Mouse (Mus musculus) MEL (cell line): ENCODE measurements around the gene Apc2. TPM values are rescaled to one million over a fixed set of nuclear protein-coding genes. Genes with fewer than 3 reads are reported as not detected.

Source experiments
- DNase-seq: peaks from one replicate; pipeline ENCODE4 v3.0.0; 2011; ENCODE audit warnings: low read depth, low spot score
- H3K27ac ChIP-seq: 2 replicates; pipeline ENCODE4 v1.5.1; 2012; ENCODE audit warnings: low read depth, mild to moderate bottlenecking, control low read depth, low read length, moderate library complexity; ENCODE audit not compliant: control insufficient read depth
- H3K27me3 ChIP-seq, 2 experiments: fragments of 150-350 bp in 1 of 2; sonication (generic) in 1 of 2; 2 replicates each; pipeline ENCODE4 v1.6.1; 2012; ENCODE audit warnings: low read length in 2 of 2, mild to moderate bottlenecking in 2 of 2, improper control_type of control experiment in 1 of 2, moderate library complexity in 1 of 2; ENCODE audit not compliant: insufficient read depth in 2 of 2, control insufficient read depth in 1 of 2
- H3K36me3 ChIP-seq, 2 experiments: 2 replicates each; pipeline ENCODE4 v1.6.1; 2012 to 2014; ENCODE audit warnings: low read length in 2 of 2, improper control_type of control experiment in 1 of 2, inconsistent platforms in 1 of 2, mild to moderate bottlenecking in 1 of 2; ENCODE audit not compliant: insufficient read depth in 2 of 2, control insufficient read depth in 1 of 2
- H3K4me1 ChIP-seq, 2 experiments: fragments of 150-350 bp in 1 of 2; sonication (generic) in 1 of 2; 2 replicates each; pipeline ENCODE4 v1.6.1; 2012; ENCODE audit warnings: low read length in 2 of 2, improper control_type of control experiment in 1 of 2, mild to moderate bottlenecking in 1 of 2; ENCODE audit not compliant: insufficient read depth in 2 of 2, control insufficient read depth in 1 of 2
- H3K4me3 ChIP-seq, 2 experiments: fragments of 150-350 bp in 1 of 2; sonication (generic) in 1 of 2; 2 replicates each; pipeline ENCODE4 v1.5.1; 2012; ENCODE audit warnings: low read depth in 2 of 2, low read length in 2 of 2, mild to moderate bottlenecking in 2 of 2, moderate library complexity in 2 of 2, control low read depth in 1 of 2, improper control_type of control experiment in 1 of 2; ENCODE audit not compliant: control insufficient read depth in 1 of 2, insufficient read depth in 1 of 2
- H3K79me2 ChIP-seq: 2 replicates; pipeline ENCODE4 v1.6.1; 2012; ENCODE audit warnings: mild to moderate bottlenecking, low read length, moderate library complexity; ENCODE audit not compliant: control insufficient read depth, poor library complexity, insufficient read depth
- H3K9ac ChIP-seq: 2 replicates; pipeline ENCODE4 v1.6.1; 2012; ENCODE audit warnings: low read depth, mild to moderate bottlenecking, control low read depth, low read length, moderate library complexity; ENCODE audit not compliant: control insufficient read depth, poor library complexity, severe bottlenecking
- H3K9me3 ChIP-seq: fragments of 150-350 bp; sonication (generic); replicated peaks from 2 replicates; pipeline ENCODE4 v1.6.1; 2012; ENCODE audit warnings: mild to moderate bottlenecking, low read length, improper control_type of control experiment, moderate library complexity; ENCODE audit not compliant: insufficient read depth
- E2F4 ChIP-seq: IDR thresholded peaks from 2 replicates; pipeline ENCODE4 v1.6.1; 2011; ENCODE audit warnings: low read depth, low read length, improper control_type of control experiment, borderline replicate concordance
- EP300 ChIP-seq, 2 experiments: IDR thresholded peaks; 2 replicates each; pipeline ENCODE4 v1.6.1; 2011; ENCODE audit warnings: improper control_type of control experiment in 2 of 2, low read length in 2 of 2, low read depth in 1 of 2, mild to moderate bottlenecking in 1 of 2
- GATA1 ChIP-seq: IDR thresholded peaks from 2 replicates; pipeline ENCODE4 v1.6.1; 2011; ENCODE audit warnings: low read depth, low read length, improper control_type of control experiment
- JUND ChIP-seq: IDR thresholded peaks from 2 replicates; pipeline ENCODE4 v1.6.1; 2011; ENCODE audit warnings: low read depth, mild to moderate bottlenecking, improper control_type of control experiment, low read length
- MAZ ChIP-seq: IDR thresholded peaks from 2 replicates; pipeline ENCODE4 v1.6.1; 2012; ENCODE audit warnings: low read depth, mild to moderate bottlenecking, inconsistent platforms, low read length, improper control_type of control experiment
- MEF2A ChIP-seq: IDR thresholded peaks from 2 replicates; pipeline ENCODE4 v1.6.1; 2014; ENCODE audit warnings: low read depth, mild to moderate bottlenecking, inconsistent platforms, low read length, improper control_type of control experiment; ENCODE audit not compliant: poor library complexity, insufficient replicate concordance, severe bottlenecking; ENCODE audit errors: extremely low read depth
- MYB ChIP-seq: IDR thresholded peaks from 2 replicates; pipeline ENCODE4 v1.6.1; 2011; ENCODE audit warnings: mild to moderate bottlenecking, low read depth, low read length, improper control_type of control experiment
- NELFE ChIP-seq: IDR thresholded peaks from 2 replicates; pipeline ENCODE4 v1.6.1; 2011; ENCODE audit warnings: low read depth, low read length, improper control_type of control experiment
- NRF1 ChIP-seq: IDR thresholded peaks from 2 replicates; pipeline ENCODE4 v1.6.1; 2014; ENCODE audit warnings: low read depth, mild to moderate bottlenecking, inconsistent platforms, low read length, improper control_type of control experiment, moderate library complexity; ENCODE audit not compliant: poor library complexity, insufficient read depth, severe bottlenecking
- RCOR1 ChIP-seq: IDR thresholded peaks from 2 replicates; pipeline ENCODE4 v1.6.1; 2012; ENCODE audit warnings: low read depth, mild to moderate bottlenecking, inconsistent platforms, low read length, improper control_type of control experiment
- SIN3A ChIP-seq: IDR thresholded peaks from 2 replicates; pipeline ENCODE4 v1.6.1; 2012; ENCODE audit warnings: low read length, improper control_type of control experiment, inconsistent platforms
- SMC3 ChIP-seq: IDR thresholded peaks from 2 replicates; pipeline ENCODE4 v1.6.1; 2011; ENCODE audit warnings: low read depth, low read length, improper control_type of control experiment
- TAL1 ChIP-seq: IDR thresholded peaks from 2 replicates; pipeline ENCODE4 v1.6.1; 2012; ENCODE audit warnings: mild to moderate bottlenecking, inconsistent platforms, low read length, moderate library complexity, mixed read lengths
- TBP ChIP-seq: IDR thresholded peaks from 2 replicates; pipeline ENCODE4 v1.8.0; 2011; ENCODE audit warnings: low read depth, low read length, improper control_type of control experiment
- UBTF ChIP-seq: IDR thresholded peaks from 2 replicates; pipeline ENCODE4 v1.6.1; 2012; ENCODE audit warnings: low read depth, mild to moderate bottlenecking, inconsistent platforms, low read length, improper control_type of control experiment, moderate library complexity, borderline replicate concordance; ENCODE audit not compliant: insufficient read depth
- USF2 ChIP-seq, 2 experiments: IDR thresholded peaks; 2 replicates each; pipeline ENCODE4 v1.6.1; 2011 to 2012; ENCODE audit warnings: improper control_type of control experiment in 2 of 2, low read length in 2 of 2, borderline replicate concordance in 1 of 2, inconsistent platforms in 1 of 2, low read depth in 1 of 2, mild to moderate bottlenecking in 1 of 2; ENCODE audit not compliant: insufficient read depth in 1 of 2
- polyA plus RNA-seq, 2 experiments: library from polyadenylated mRNA; stranded (reverse) in 1 of 2; unstranded in 1 of 2; fragments of >175 nt in 1 of 2; fragments of >200 nt in 1 of 2; gene quantifications; 2 replicates each; pipeline versions ENCODE4 v1.2.1 to v1.2.4; 2012; ENCODE audit warnings: low replicate concordance in 2 of 2, low read depth in 1 of 2; ENCODE audit not compliant: insufficient read length in 2 of 2, insufficient read depth in 1 of 2, missing spikeins in 1 of 2
- total RNA-seq: library from RNA; depleted of rRNA; stranded (reverse); fragments of 300-350 nt; gene quantifications from 2 replicates; pipeline ENCODE4 v1.2.3, GENCODE M21; 2012

The Apc2 gene
- total and polyA plus RNA-seq, 3 experiments = 0.58 to 1.2 TPM; not detected in 1

DNA sequence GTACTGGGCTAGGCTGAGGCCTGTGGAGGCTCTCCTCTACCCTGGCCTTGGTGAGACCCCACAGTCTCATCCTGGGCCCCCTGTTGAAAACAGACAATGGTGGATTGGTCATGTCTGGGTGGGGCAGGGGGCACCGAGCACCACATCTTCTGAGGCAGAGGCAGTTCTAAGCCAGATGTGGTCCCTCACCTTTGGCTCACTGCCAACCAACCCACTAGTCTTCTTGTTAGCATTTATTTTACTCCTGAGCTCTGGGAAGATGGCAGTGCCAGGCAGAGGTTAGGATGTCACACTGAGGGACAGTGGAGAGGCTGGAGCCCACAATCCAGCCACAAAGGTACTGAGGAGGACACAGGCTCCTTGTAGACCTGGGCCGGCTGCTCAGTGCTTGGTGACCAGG, 37.8 kb upstream of the Apc2 start:
- Histone ChIP-seq H3K27ac (no peak overlapping the region), H3K4me1 (peaks cover 0 to 9% of the 10 kb centered on the region in 2 experiments; a peak in 2 of 4 replicates), H3K36me3 (no peaks in the 10 kb centered on the region; a peak in 1 of 4 replicates)

DNA sequence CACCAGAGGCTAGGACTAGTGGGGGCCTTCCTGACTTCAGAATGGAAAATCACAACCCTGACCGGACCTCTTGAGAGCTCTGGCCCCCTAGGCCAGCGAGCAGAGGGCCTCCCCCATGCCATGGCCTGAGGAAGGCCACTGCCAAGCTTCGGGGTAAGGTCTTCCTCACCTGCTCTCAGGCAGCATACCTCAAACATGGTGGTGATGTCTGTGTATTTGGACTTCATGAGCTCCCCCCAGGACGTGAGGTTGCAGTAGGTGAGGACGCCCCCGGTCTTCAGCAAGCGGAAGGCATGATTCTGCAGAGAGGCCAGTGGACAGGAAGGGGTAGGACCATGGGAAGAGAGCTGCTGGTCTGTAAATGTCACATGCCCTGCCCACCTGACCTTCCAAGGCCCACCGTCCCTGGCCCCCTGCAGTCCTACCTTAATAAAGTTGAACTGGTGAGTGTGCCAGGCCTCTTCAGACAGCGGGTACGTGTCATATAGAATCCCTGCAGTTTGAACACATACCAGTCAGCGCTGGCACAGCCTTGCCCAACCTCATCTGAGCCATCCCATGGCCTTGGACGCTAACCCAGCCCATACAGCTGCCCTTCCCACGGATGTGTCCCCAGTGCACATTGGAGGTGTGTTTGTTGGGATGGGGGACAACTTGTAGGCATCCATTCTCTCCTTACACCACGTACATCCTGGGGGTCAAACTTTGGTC, 36.9 kb upstream of the Apc2 start:
- Histone ChIP-seq H3K79me2 (no peaks in the 10 kb centered on the region; the same call in 1 of the 2 replicates), H3K9me3 (no peaks in the 10 kb centered on the region), H3K27me3 (no peaks in the 10 kb centered on the region), H3K27ac (no peak overlapping the region), H3K9ac (no peak overlapping the region), H3K36me3 (no peaks in the 10 kb centered on the region; a peak in 1 of 4 replicates), H3K4me1 (peaks cover 0 to 11% of the 10 kb centered on the region in 2 experiments; a peak in 2 of 4 replicates), H3K4me3 (no peak overlapping the region)
- TF ChIP-seq NRF1 (no peak), NELFE (no peak), USF2 (IDR thresholded peaks at IDR 0.05; ENCODE audit: borderline replicate concordance in 1 of 2, insufficient read depth in 1 of 2, low read depth in 1 of 2, low read length in 2 of 2) (no peak), EP300 (IDR thresholded peaks at IDR 0.05; ENCODE audit: low read depth in 1 of 2, low read length in 2 of 2) (no peak)
- no peak for DNase-seq

More for the DNA sequence above, 37.8 kb upstream of the Apc2 start:
- Histone ChIP-seq H3K4me3 (no peak overlapping the region), H3K27me3 (no peaks in the 10 kb centered on the region), H3K79me2 (no peaks in the 10 kb centered on the region; the same call in 1 of the 2 replicates), H3K9ac (no peak overlapping the region), H3K9me3 (no peaks in the 10 kb centered on the region)
- no peak for DNase-seq
- TF ChIP-seq SMC3 (no peak), JUND (no peak), RCOR1 (no peak), TBP (no peak), SIN3A (no peak), UBTF (no peak), TAL1 (no peak), GATA1 (no peak), EP300 (IDR thresholded peaks at IDR 0.05; ENCODE audit: low read depth in 1 of 2, low read length in 2 of 2) (no peak), MAZ (no peak), MEF2A (no peak), E2F4 (no peak), MYB (no peak)
